Mouse (Mus musculus) kidney, adult 2 months (tissue): Measurements from ENCODE around the gene Idnk.

ENCODE experiments used
- CTCF ChIP-seq: fragments of 200-500 bp; conservative IDR thresholded peaks from 2 replicates; pipeline ENCODE4 v1.5.1; 2011; ENCODE audit warnings: low read depth, mild to moderate bottlenecking, control low read depth, low read length, moderate library complexity, mixed read lengths; ENCODE audit not compliant: insufficient read depth, insufficient read length
- POLR2A ChIP-seq: fragments of 200-500 bp; IDR thresholded peaks from one replicate; pipeline ENCODE4 v1.6.1; 2011; ENCODE audit warnings: low read depth, low read length, control low read depth

- no peak for TF ChIP-seq POLR2A
- no peak for TF ChIP-seq CTCF
Measured at GRCm38 (mm10) chr13:58201908-58202307, 44.5 kb downstream of the Idnk start.
